Mouse (Mus musculus) right cerebral cortex, postnatal 25 days (tissue): Measurements from ENCODE around the gene Gm34653.
A peak's percentile ranks its signal among the peaks of the same experiment; 100 is the strongest.
"Not testable (repeated sequence)": the region's sequence is repeated elsewhere in the genome, so short reads cannot be mapped to it uniquely, and the experiment has no call there.

Experiments used
- DNase-seq: peaks from one replicate; pipeline ENCODE4 v3.0.0; 2022

Gm34653 gene

GRCm38 (mm10) chr2:34825827-34826459 is 6.9 kb upstream of the Gm34653 start, which contains the start of gene Fbxw2:
Fbxw2 (minus strand) TSS chr2:34826311.
- DNase-seq: peak; percentile 94

- no peak for DNase-seq
Observed at GRCm38 (mm10) chr2:34826460-34827231, 6.2 kb upstream of the Gm34653 start.

GRCm38 (mm10) chr2:34827591-34827990 is 5.2 kb upstream of the Gm34653 start:
- DNase-seq: no peak

- DNase-seq: no peak
Observed at GRCm38 (mm10) chr2:34828026-34828425, 4.8 kb upstream of the Gm34653 start.

- not testable (repeated sequence) for DNase-seq
Observed at GRCm38 (mm10) chr2:34830066-34830465, 2.7 kb upstream of the Gm34653 start.

GRCm38 (mm10) chr2:34833624-34834023 is 817 bp downstream of the Gm34653 start:
- no peak for DNase-seq

- no peak for DNase-seq
Observed at GRCm38 (mm10) chr2:34835669-34836068, 2.9 kb downstream of the Gm34653 start.

GRCm38 (mm10) chr2:34840143-34840542 is 7.3 kb downstream of the Gm34653 start:
- DNase-seq: not testable (repeated sequence)

GRCm38 (mm10) chr2:34841706-34842105 is 8.9 kb downstream of the Gm34653 start:
- peak; percentile 51 for DNase-seq

GRCm38 (mm10) chr2:34843211-34843939 is 10.6 kb downstream of the Gm34653 start:
- DNase-seq: no peak

GRCm38 (mm10) chr2:34847702-34848101 is 14.9 kb downstream of the Gm34653 start:
- no peak for DNase-seq

GRCm38 (mm10) chr2:34855265-34855664 is 22.5 kb downstream of the Gm34653 start:
- DNase-seq: no peak

GRCm38 (mm10) chr2:34857728-34858127 is 24.9 kb downstream of the Gm34653 start:
- no peak for DNase-seq

GRCm38 (mm10) chr2:34869680-34870079 is 36.9 kb downstream of the Gm34653 start:
- DNase-seq: no peak

- DNase-seq: peak; percentile 91
Observed at GRCm38 (mm10) chr2:34870520-34871474, 38.0 kb downstream of the Gm34653 start.

GRCm38 (mm10) chr2:34874271-34874670 is 41.5 kb downstream of the Gm34653 start, which contains the start of gene Cutal:
Cutal (plus strand) TSS chr2:34874396.
- no peak for DNase-seq

- no peak for DNase-seq
Observed at GRCm38 (mm10) chr2:34874816-34875345, 42.1 kb downstream of the Gm34653 start, which contains the start of gene Psmd5. Psmd5 (minus strand) TSS chr2:34874968.

- DNase-seq: no peak
Observed at GRCm38 (mm10) chr2:34880054-34880453, 47.2 kb downstream of the Gm34653 start.

- DNase-seq: no peak
Observed at GRCm38 (mm10) chr2:34882757-34883156, 50.0 kb downstream of the Gm34653 start.

- no peak for DNase-seq
Observed at GRCm38 (mm10) chr2:34883190-34883589, 50.4 kb downstream of the Gm34653 start.

- DNase-seq: no peak
Observed at GRCm38 (mm10) chr2:34884186-34884585, 51.4 kb downstream of the Gm34653 start.
